Mouse (Mus musculus): Measurements from ENCODE around the gene P3h4. TPM values are rescaled to one million over a fixed set of nuclear protein-coding genes. Genes with fewer than 3 reads are reported as not detected.

Gene P3h4
- polyA plus RNA-seq (2012) = not detected in 2 replicates

GRCm38 (mm10) chr11:100414021-100414913, at the start of gene P3h4:
Gene P3h4, minus strand, starts transcription at chr11:100414836.
- peaks cover 57% of the 10 kb centered on the region for H3K27me3 ChIP-seq (ENCODE audit: control insufficient read depth)
- peak within 1 kb of the TSS; percentile 54 for H3K4me3 ChIP-seq (replicated peaks)
- no peaks in the 10 kb centered on the region for H3K9me3 ChIP-seq (ENCODE audit: control insufficient read depth, low read length)
- H3K4me1 ChIP-seq (ENCODE audit: control insufficient read depth) = peaks cover 8% of the 10 kb centered on the region
- TF ChIP-seq GATA1 (IDR thresholded peaks at IDR 0.05; ENCODE audit: low read length) = no peak
- no peak for TF ChIP-seq TAL1 (IDR thresholded peaks at IDR 0.05; ENCODE audit: low read length)
- H3K36me3 ChIP-seq (ENCODE audit: control insufficient read depth) = no peaks in the 10 kb centered on the region

GRCm38 (mm10) chr11:100462699-100463098, 48.1 kb upstream of the P3h4 start:
- no peak overlapping the region for H3K4me3 ChIP-seq (replicated peaks)
- H3K9me3 ChIP-seq (ENCODE audit: control insufficient read depth, low read length) = no peaks in the 10 kb centered on the region
- H3K27me3 ChIP-seq (ENCODE audit: control insufficient read depth) = no peaks in the 10 kb centered on the region
- peaks cover 58% of the 10 kb centered on the region for H3K36me3 ChIP-seq (ENCODE audit: control insufficient read depth)
- H3K4me1 ChIP-seq (ENCODE audit: control insufficient read depth) = peaks cover 15% of the 10 kb centered on the region
- TF ChIP-seq GATA1 (IDR thresholded peaks at IDR 0.05; ENCODE audit: low read length) (no peak), TAL1 (IDR thresholded peaks at IDR 0.05; ENCODE audit: low read length) (no peak)

GRCm38 (mm10) chr11:100457711-100458110, 43.1 kb upstream of the P3h4 start:
- Histone ChIP-seq H3K4me1 (ENCODE audit: control insufficient read depth) (no peaks in the 10 kb centered on the region), H3K9me3 (ENCODE audit: control insufficient read depth, low read length) (no peaks in the 10 kb centered on the region), H3K36me3 (ENCODE audit: control insufficient read depth) (peaks cover 51% of the 10 kb centered on the region), H3K4me3 (replicated peaks) (no peak overlapping the region), H3K27me3 (ENCODE audit: control insufficient read depth) (no peaks in the 10 kb centered on the region)
- no peak for TF ChIP-seq TAL1 (IDR thresholded peaks at IDR 0.05; ENCODE audit: low read length)
- TF ChIP-seq GATA1 (IDR thresholded peaks at IDR 0.05; ENCODE audit: low read length) = no peak

GRCm38 (mm10) chr11:100457247-100457646, 42.6 kb upstream of the P3h4 start:
- H3K27me3 ChIP-seq (ENCODE audit: control insufficient read depth) = no peaks in the 10 kb centered on the region
- H3K4me3 ChIP-seq (replicated peaks) = no peak overlapping the region
- no peaks in the 10 kb centered on the region for H3K4me1 ChIP-seq (ENCODE audit: control insufficient read depth)
- H3K36me3 ChIP-seq (ENCODE audit: control insufficient read depth) = peaks cover 47% of the 10 kb centered on the region
- TF ChIP-seq TAL1 (IDR thresholded peaks at IDR 0.05; ENCODE audit: low read length) (no peak), GATA1 (IDR thresholded peaks at IDR 0.05; ENCODE audit: low read length) (no peak)
- no peaks in the 10 kb centered on the region for H3K9me3 ChIP-seq (ENCODE audit: control insufficient read depth, low read length)

- no peak for TF ChIP-seq GATA1 (IDR thresholded peaks at IDR 0.05; ENCODE audit: low read length)
- TF ChIP-seq TAL1 (IDR thresholded peaks at IDR 0.05; ENCODE audit: low read length) = no peak
- Histone ChIP-seq H3K36me3 (ENCODE audit: control insufficient read depth) (no peaks in the 10 kb centered on the region), H3K4me3 (replicated peaks) (no peak overlapping the region), H3K27me3 (ENCODE audit: control insufficient read depth) (no peaks in the 10 kb centered on the region), H3K9me3 (ENCODE audit: control insufficient read depth, low read length) (no peaks in the 10 kb centered on the region), H3K4me1 (ENCODE audit: control insufficient read depth) (peaks cover 23% of the 10 kb centered on the region)
Measured at GRCm38 (mm10) chr11:100442625-100443024, 28.0 kb upstream of the P3h4 start.

GRCm38 (mm10) chr11:100441797-100442196, 27.2 kb upstream of the P3h4 start, which contains the start of the genes Nt5c3b and Klhl10:
Gene Nt5c3b, minus strand, starts transcription at chr11:100441808.
Gene Klhl10, plus strand, starts transcription at chr11:100441917.
- peaks cover 3% of the 10 kb centered on the region; the same call in 1 of the 2 replicates for H3K36me3 ChIP-seq (ENCODE audit: control insufficient read depth)
- H3K4me1 ChIP-seq (ENCODE audit: control insufficient read depth) = peaks cover 23% of the 10 kb centered on the region
- H3K4me3 ChIP-seq (replicated peaks) = peak within 1 kb of the TSS; percentile 76
- no peaks in the 10 kb centered on the region for H3K9me3 ChIP-seq (ENCODE audit: control insufficient read depth, low read length)
- TF ChIP-seq TAL1 (IDR thresholded peaks at IDR 0.05; ENCODE audit: low read length) (no peak), GATA1 (IDR thresholded peaks at IDR 0.05; ENCODE audit: low read length) (no peak)
- no peaks in the 10 kb centered on the region for H3K27me3 ChIP-seq (ENCODE audit: control insufficient read depth)

- TF ChIP-seq TAL1 (IDR thresholded peaks at IDR 0.05; ENCODE audit: low read length) = no peak
- Histone ChIP-seq H3K36me3 (ENCODE audit: control insufficient read depth) (peaks cover 6% of the 10 kb centered on the region; the same call in 1 of the 2 replicates), H3K4me1 (ENCODE audit: control insufficient read depth) (peaks cover 23% of the 10 kb centered on the region), H3K9me3 (ENCODE audit: control insufficient read depth, low read length) (no peaks in the 10 kb centered on the region), H3K4me3 (replicated peaks) (peak overlapping the region; percentile 76), H3K27me3 (ENCODE audit: control insufficient read depth) (no peaks in the 10 kb centered on the region)
Measured at GRCm38 (mm10) chr11:100440691-100441522, 26.3 kb upstream of the P3h4 start.

- Histone ChIP-seq H3K36me3 (ENCODE audit: control insufficient read depth) (peaks cover 7% of the 10 kb centered on the region; the same call in 1 of the 2 replicates), H3K27me3 (ENCODE audit: control insufficient read depth) (no peaks in the 10 kb centered on the region), H3K4me1 (ENCODE audit: control insufficient read depth) (peaks cover 23% of the 10 kb centered on the region), H3K9me3 (ENCODE audit: control insufficient read depth, low read length) (no peaks in the 10 kb centered on the region), H3K4me3 (replicated peaks) (no peak overlapping the region)
- no peak for TF ChIP-seq GATA1 (IDR thresholded peaks at IDR 0.05; ENCODE audit: low read length)
- no peak for TF ChIP-seq TAL1 (IDR thresholded peaks at IDR 0.05; ENCODE audit: low read length)
Measured at GRCm38 (mm10) chr11:100437901-100438300, 23.3 kb upstream of the P3h4 start.
